Mouse (Mus musculus): ENCODE measurements around the gene Pcdh9.

Pcdh9 gene

DNA sequence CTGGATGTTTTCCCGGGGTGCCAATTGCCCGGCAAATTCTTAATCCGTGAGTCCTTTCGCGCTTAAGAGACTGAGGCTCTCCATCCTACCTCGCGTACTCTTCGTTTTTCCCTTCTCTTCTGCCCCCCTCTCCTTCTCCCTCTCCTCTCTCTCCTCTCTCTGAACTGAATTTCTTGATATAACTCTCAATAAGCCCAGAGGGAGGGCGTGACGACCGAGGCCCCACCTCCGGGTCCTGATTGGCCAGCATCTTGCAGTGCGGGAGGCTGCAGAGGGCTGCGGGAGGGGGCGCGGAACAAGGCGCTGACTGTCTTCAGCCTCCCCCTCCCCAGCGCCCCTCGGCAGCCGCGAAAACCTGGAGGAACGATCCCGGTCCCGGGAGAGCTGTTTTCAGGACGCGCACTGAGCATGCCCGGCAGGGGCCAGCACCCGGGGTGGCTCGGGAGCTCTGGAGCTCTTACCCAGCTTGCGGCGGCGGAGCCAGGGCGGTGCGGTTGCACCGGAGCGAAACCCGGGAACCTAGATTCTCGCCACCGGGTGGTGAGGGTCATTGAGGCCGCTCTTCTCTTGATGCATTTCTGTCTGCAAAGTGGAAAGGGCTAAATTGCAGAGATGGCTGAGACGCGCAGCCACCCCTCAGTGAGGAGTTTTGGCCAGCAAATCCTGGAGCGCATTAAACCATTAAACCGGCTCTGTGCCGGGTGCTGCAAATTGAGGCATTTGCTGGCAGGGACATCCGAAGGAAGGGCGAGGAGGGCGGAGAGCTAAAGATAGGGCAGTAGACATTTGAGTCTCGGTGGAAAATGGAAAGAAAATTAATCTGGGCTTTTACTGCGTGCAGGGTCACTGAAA lies at the start of gene Pcdh9:
Pcdh9 (minus strand) TSS at position 161 of the 852 bp plus-strand sequence.
- peak; percentile 87 for DNase-seq (ENCODE audit: low spot score)

DNA sequence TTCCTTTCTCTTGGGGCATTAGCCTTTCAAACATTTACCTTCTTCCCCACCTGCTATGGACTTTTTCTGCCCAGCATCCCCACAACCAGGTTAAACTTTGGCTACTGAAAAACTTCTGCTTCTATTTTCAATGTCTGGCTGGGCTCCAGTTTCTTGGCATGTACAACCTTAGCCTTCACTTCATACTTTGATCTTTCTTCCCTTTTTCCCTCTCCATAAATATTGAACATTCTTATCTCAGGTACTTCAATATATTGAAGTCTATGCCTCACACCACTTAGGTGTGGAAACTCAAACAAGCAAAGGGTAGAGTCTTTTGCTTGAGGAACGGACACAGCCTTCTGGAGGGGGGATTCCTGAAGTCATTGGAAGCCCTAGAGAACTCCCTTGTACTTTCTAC lies 16.4 kb upstream of the Pcdh9 start:
- no peak for DNase-seq (ENCODE audit: low spot score)

DNA sequence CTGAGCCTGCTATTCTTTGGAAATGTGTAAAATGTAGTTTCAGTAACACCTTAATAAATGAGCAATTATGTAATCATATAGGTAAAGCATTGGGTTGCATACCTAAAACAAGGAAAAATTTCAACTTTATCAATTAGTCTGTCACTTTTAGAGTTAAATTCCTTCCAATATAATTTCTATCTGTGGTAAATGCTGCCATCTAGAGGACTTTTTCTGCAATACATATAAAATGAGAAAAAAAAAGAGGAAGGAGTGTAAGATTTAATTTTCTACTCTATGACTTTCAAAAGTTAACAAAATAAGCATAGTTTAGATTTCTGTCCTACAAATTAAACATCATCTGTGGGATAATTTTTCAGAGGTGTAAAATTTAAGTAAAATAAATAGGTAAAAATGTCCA lies 8.1 kb upstream of the Pcdh9 start:
- no peak for DNase-seq (ENCODE audit: low spot score)

DNA sequence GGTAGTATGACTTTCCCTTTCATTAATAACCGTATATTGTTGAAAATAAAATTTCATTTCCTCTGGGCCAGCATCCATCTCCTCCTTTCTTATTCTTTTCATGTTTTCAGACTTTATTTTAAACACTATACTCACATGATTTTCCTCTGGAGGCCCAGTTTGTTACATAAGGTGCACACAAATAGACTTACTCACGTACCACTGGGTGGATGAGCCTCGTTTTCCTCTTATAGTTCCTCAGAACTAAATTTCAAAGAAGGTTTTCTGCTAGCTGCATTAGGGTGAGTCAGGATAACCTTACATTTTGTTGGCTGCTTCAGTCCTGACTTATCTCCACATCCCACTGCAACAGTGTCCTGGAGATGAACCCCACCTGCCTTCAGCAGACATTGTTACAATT lies 4.7 kb upstream of the Pcdh9 start:
- DNase-seq (ENCODE audit: low spot score), result no peak

GRCm38 (mm10) chr14:93891371-93891746 lies 880 bp upstream of the Pcdh9 start:
- no peak for DNase-seq (ENCODE audit: low spot score)

GRCm38 (mm10) chr14:93889839-93890518 lies 500 bp downstream of the Pcdh9 start:
- no peak for DNase-seq (ENCODE audit: low spot score)

DNA sequence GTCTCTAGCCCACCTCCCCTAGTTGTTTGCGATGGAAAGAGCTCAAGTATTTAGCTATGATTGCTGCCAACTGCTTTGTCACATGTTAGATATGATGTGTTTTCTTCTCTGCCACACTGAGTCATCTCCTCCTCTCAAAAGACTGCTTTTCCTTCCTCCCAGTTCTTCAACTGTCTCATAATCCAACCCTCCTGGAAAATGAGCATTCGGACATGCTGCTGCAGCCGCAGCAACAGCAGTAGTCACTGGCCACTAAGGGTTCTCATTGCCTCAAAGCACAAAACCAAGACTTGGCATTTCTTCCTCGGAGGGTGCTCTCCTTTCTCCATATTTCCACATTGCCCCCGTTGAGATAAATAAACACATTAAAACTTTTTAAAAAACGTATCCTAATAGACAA lies 1.2 kb downstream of the Pcdh9 start:
- DNase-seq (ENCODE audit: low spot score), result no peak

GRCm38 (mm10) chr14:93888346-93888745 lies 2.1 kb downstream of the Pcdh9 start:
- DNase-seq (ENCODE audit: low spot score), result no peak

GRCm38 (mm10) chr14:93887066-93887465 lies 3.4 kb downstream of the Pcdh9 start:
- DNase-seq (ENCODE audit: low spot score), result no peak

DNA sequence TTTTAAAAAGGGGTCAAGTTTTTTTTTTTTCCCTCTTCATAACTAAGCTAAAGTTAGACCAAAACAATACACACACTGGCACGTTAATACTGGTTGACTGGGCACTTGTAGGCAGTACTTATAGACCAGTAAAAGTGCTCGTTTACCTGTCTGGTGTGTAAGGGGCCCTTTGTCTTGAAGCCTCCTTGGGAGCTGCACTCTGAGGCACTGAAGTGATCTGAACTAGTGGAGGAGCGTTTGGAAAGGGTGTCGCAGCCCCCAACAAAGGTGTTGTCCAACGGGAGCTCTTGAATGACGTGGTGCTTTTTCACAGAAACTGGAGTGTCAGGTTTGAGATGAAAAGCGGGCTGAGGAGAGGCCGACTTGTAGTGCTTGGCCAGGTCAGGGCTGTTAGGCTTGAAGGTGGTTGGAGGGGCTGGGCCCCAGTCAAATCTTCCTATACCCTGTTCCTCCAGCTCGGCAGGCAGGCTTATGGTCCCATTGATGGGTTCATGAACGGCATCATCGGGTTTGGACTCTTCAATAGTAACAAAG lies 4.9 kb downstream of the Pcdh9 start:
- no peak for DNase-seq (ENCODE audit: low spot score)

DNA sequence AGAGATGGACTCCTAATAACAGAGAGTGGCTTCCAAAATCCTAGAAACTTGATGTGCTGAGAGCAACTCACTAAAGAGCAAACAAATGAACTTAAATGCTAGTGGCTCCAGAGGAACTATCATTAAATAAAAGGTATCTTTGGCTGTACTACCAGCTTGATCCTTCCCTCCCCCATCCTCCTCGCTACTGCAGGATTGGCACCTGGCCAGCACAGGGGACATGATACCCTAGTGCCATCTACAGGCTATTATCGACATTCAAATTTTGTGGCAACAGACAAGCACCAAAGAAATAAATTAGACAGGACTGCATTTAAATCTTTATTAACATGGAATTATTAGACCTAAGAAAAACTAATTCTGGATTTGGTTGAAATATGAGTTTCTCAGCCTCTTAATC lies 6.0 kb downstream of the Pcdh9 start:
- DNase-seq (ENCODE audit: low spot score), result peak; percentile 72

GRCm38 (mm10) chr14:93880071-93880470 lies 10.4 kb downstream of the Pcdh9 start:
- no peak for DNase-seq (ENCODE audit: low spot score)

DNA sequence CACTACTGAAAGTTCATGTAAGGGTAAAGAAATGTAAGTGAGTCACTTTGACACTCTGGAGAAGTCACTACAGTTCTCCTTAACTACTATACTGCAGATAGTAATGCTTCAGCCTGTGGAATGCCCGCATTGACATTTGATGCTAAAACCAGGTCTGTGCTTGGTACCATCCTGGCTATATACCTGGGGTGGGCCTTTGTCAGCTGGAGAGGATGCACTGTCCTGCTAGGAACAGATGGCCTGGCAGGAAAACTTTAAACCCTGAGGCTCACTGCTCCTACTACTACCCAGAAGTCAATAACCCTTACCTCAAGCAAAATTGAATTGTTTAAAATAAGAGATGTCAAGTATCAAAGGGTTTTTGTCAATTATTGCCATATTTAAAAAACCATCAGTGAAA lies 14.5 kb downstream of the Pcdh9 start:
- DNase-seq (ENCODE audit: low spot score), result no peak

- no peak for DNase-seq (ENCODE audit: low spot score)
These were observed 22.3 kb downstream of the Pcdh9 start for GRCm38 (mm10) chr14:93868211-93868610.

DNA sequence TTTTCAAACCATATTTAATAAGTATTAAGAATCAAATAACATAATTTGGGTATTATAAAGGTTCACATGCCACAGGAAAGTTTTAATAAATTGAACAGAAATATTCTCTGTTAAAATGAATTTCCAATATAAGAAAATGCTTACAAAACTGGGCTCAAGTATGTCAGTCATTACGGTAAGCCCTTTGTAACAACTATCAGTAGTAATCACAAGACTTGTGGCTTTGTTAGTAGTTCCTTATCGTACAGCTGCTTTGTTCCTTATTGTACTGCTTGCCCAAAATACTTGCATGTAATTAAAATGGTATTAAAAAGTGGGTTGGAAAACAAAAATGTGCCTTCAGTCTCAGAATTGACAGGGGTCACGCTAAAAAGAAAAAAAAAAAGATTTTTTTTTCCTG lies 32.4 kb downstream of the Pcdh9 start:
- DNase-seq (ENCODE audit: low spot score), result no peak

- DNase-seq (ENCODE audit: low spot score), result no peak
These were observed 44.3 kb downstream of the Pcdh9 start for GRCm38 (mm10) chr14:93846091-93846677.

DNA sequence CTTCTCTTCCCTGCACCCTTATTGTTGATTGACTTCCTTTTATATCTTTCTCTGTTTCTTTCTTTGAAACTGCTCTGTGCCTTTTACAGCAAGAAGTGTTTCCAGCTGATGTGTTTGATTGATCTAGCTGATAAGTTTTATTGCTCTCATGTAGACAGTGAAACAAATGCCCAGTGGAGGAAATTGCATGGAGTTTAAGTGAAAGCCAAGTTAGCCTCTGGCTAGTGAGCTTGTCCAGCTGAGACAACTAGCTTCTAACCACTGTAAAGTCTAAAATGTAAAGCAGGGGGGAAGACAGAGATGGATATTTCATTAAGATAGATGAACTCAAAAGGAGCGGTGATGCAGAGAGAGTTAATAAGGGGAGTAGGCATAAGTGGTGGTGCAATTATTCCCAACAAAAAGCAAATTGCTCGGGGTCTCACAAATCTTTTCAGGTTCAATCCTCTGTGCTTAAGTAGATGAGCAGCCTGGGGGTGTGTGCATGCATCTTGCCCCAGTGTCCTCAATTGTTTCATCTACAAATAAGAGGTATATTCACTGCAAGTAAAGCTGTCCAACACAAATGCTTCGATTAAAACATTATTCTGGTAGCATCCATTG lies 47.7 kb downstream of the Pcdh9 start:
- no peak for DNase-seq (ENCODE audit: low spot score)

GRCm38 (mm10) chr14:93832511-93832910 lies 58.0 kb downstream of the Pcdh9 start:
- no peak for DNase-seq (ENCODE audit: low spot score)

DNA sequence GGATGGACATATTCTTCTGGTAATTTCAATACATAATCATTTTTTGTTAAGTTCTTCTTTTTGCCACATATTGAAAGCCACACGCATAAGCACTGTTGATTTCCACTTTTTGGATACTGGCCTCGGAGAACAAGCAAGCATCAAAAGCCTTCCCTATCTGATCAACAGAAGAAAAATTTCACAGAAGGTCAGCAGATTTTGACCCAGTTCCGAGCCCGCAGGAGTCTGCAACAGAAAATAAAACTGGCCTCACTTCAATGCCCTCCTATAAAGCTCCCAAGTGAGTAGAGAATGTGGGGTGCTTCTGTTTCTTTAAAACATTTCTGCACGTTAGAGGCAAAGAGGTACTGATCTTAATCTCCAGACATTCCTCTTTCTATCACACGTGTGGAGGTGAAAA lies 63.3 kb downstream of the Pcdh9 start:
- no peak for DNase-seq (ENCODE audit: low spot score)

DNA sequence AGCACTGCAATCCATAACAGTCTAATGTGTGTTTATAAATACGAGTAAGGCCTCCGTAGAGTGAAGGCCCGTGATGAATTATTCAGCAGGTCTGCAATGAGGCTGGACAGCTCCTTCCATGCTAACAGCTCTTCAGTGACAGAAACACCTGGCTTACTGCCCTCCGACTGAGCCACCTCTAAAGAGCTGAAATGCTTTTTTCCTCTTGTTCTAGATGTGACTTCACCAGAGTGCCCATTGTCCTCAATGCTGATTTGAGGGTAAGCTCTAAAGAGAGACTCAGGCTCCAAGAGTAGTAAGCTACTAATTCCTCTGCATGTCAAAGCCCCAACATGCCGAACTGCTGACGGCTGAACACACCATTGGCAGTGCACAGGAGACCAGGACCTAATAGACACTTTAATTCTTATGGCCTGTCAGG lies 64.4 kb downstream of the Pcdh9 start:
- no peak for DNase-seq (ENCODE audit: low spot score)

GRCm38 (mm10) chr14:93818845-93819244 lies 71.6 kb downstream of the Pcdh9 start:
- DNase-seq (ENCODE audit: low spot score), result no peak

DNA sequence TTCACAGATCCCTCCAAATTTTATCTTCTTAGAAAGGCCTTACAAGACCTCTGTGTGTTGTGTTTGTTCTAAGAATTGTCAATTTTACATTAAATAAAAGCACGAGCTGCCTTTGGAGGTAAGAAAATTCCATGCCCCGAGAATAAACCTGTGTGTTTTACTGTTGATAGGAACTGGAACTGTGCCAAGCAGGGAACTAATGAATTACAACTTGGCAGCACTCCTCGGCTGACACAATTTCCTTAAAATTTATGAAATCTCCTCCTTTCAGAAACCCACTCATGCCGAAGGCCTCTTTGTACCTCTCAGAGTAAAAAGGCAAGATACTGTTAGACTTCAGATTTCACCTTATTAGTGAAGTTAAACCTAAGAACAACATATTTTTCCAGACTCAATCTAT lies 72.9 kb downstream of the Pcdh9 start:
- no peak for DNase-seq (ENCODE audit: low spot score)

GRCm38 (mm10) chr14:93794530-93794929 lies 95.9 kb downstream of the Pcdh9 start:
- DNase-seq (ENCODE audit: low spot score), result no peak

Measured in ovary, postnatal 36 days (tissue).